Mouse (Mus musculus) skeletal muscle tissue, postnatal 0 days (tissue): Measurements from ENCODE around the gene Tex38. TPM values are rescaled to one million over a fixed set of nuclear protein-coding genes. Genes with fewer than 3 reads are reported as not detected.

Source experiments
- polyA plus RNA-seq: library from polyadenylated mRNA; unstranded; fragments of >200 nt; fragmentation: Nextera tagmentation; extraction: Ambion mirVana; gene quantifications from 2 replicates; pipeline ENCODE4 v1.2.1, GENCODE M21; 2015

The Tex38 gene
- polyA plus RNA-seq: 0.33 and 0.44 TPM in 2 replicates

GRCm38 (mm10) chr4:115780918-115781317, at the start of gene Tex38:
Gene Tex38 (minus strand): TSS chr4:115781018.

GRCm38 (mm10) chr4:115827888-115828571, 47.2 kb upstream of the Tex38 start, which contains the start of gene Mob3c:
Gene Mob3c (plus strand): TSS chr4:115828092.

GRCm38 (mm10) chr4:115784769-115785510, 4.1 kb upstream of the Tex38 start, which contains the start of gene Atpaf1:
Gene Atpaf1 (plus strand): TSS chr4:115784812.

GRCm38 (mm10) chr4:115737551-115738041, 43.2 kb downstream of the Tex38 start, which contains the start of gene Efcab14:
Gene Efcab14 (plus strand): TSS chr4:115737744.

Other genes with a start within 250 kb of the Tex38 start
- not detected in 2 replicates for gene Cyp4a31, start 217.4 kb downstream of the Tex38 start, polyA plus RNA-seq
- gene Cyp4a32, start 180.0 kb downstream of the Tex38 start, polyA plus RNA-seq: not detected in 2 replicates
- 8.1 and 14.9 TPM in 2 replicates for gene Cyp4b1, start 133.3 kb downstream of the Tex38 start, polyA plus RNA-seq
- 21.4 and 23.9 TPM in 2 replicates for gene Efcab14, start 43.3 kb downstream of the Tex38 start, polyA plus RNA-seq
- 55.5 and 58.5 TPM in 2 replicates for gene Atpaf1, start 3.8 kb upstream of the Tex38 start, polyA plus RNA-seq
- gene Mob3c, start 47.1 kb upstream of the Tex38 start, polyA plus RNA-seq: 6.6 TPM in 2 replicates
- gene Mknk1, start 58.2 kb upstream of the Tex38 start, polyA plus RNA-seq: 33.1 and 36.1 TPM in 2 replicates
- gene Kncn, start 103.4 kb upstream of the Tex38 start, polyA plus RNA-seq: not detected in 2 replicates
- gene 6430628N08Rik, start 109.6 kb upstream of the Tex38 start, polyA plus RNA-seq: not detected in 2 replicates
- not detected in 2 replicates for gene Dmbx1, start 158.9 kb upstream of the Tex38 start, polyA plus RNA-seq
- 0.18 and 0.29 TPM in 2 replicates for gene Faah, start 236.9 kb upstream of the Tex38 start, polyA plus RNA-seq